Mouse (Mus musculus) ovary, postnatal 10 days (tissue): ENCODE results near the gene Mta2.
"Not testable (repeated sequence)": the region's sequence is repeated elsewhere in the genome, so short reads cannot be mapped to it uniquely, and the experiment has no call there.

Experiments
- DNase-seq: peaks from one replicate; pipeline ENCODE4 v3.0.0; 2022; ENCODE audit warnings: low spot score

The Mta2 gene

GRCm38 (mm10) chr19:8941515-8942217, at the start of gene Mta2:
Gene Mta2 (plus strand): TSS chr19:8941875.
- peak; percentile 92 for DNase-seq

- peak; percentile 81 for DNase-seq
These were observed 48.6 kb upstream of the Mta2 start, which contains the start of gene Ints5 for GRCm38 (mm10) chr19:8892829-8893766. Gene Ints5 (plus strand): TSS chr19:8893005.

- no peak for DNase-seq
These were observed 46.2 kb upstream of the Mta2 start for GRCm38 (mm10) chr19:8895397-8895960.

GRCm38 (mm10) chr19:8896231-8896630, 45.4 kb upstream of the Mta2 start:
- not testable (repeated sequence) for DNase-seq

- DNase-seq = peak; percentile 28
These were observed 44.3 kb upstream of the Mta2 start for GRCm38 (mm10) chr19:8897211-8897864.

GRCm38 (mm10) chr19:8897865-8898495, 43.7 kb upstream of the Mta2 start, which contains the start of gene Ganab:
Gene Ganab (plus strand): TSS chr19:8898071.
- peak; percentile 89 for DNase-seq

GRCm38 (mm10) chr19:8898576-8898975, 43.1 kb upstream of the Mta2 start:
- DNase-seq = no peak

GRCm38 (mm10) chr19:8899079-8899478, 42.6 kb upstream of the Mta2 start:
- DNase-seq = no peak

- no peak for DNase-seq
These were observed 38.3 kb upstream of the Mta2 start for GRCm38 (mm10) chr19:8903412-8903811.

- DNase-seq = no peak
These were observed 33.1 kb upstream of the Mta2 start for GRCm38 (mm10) chr19:8908531-8908930.

GRCm38 (mm10) chr19:8911810-8912209, 29.9 kb upstream of the Mta2 start:
- DNase-seq = no peak

GRCm38 (mm10) chr19:8914212-8914611, 27.5 kb upstream of the Mta2 start:
- DNase-seq = no peak

- DNase-seq = no peak
These were observed 22.7 kb upstream of the Mta2 start for GRCm38 (mm10) chr19:8919000-8919399.

- no peak for DNase-seq
These were observed 22.0 kb upstream of the Mta2 start for GRCm38 (mm10) chr19:8919684-8920072.

GRCm38 (mm10) chr19:8920073-8920736, 21.5 kb upstream of the Mta2 start, which contains the start of gene B3gat3:
Gene B3gat3 (plus strand): TSS chr19:8920374.
- peak; percentile 88 for DNase-seq

GRCm38 (mm10) chr19:8920836-8921291, 20.8 kb upstream of the Mta2 start:
- DNase-seq = no peak

- DNase-seq = no peak
These were observed 19.9 kb upstream of the Mta2 start for GRCm38 (mm10) chr19:8921741-8922140.

- no peak for DNase-seq
These were observed 14.9 kb upstream of the Mta2 start for GRCm38 (mm10) chr19:8926766-8927165.

GRCm38 (mm10) chr19:8927891-8928525, 13.7 kb upstream of the Mta2 start:
- no peak for DNase-seq

GRCm38 (mm10) chr19:8928689-8929223, 12.9 kb upstream of the Mta2 start:
- DNase-seq = no peak
